8 mouse cellular contexts compared by ENCODE assay signal in the genomic region with DNA sequence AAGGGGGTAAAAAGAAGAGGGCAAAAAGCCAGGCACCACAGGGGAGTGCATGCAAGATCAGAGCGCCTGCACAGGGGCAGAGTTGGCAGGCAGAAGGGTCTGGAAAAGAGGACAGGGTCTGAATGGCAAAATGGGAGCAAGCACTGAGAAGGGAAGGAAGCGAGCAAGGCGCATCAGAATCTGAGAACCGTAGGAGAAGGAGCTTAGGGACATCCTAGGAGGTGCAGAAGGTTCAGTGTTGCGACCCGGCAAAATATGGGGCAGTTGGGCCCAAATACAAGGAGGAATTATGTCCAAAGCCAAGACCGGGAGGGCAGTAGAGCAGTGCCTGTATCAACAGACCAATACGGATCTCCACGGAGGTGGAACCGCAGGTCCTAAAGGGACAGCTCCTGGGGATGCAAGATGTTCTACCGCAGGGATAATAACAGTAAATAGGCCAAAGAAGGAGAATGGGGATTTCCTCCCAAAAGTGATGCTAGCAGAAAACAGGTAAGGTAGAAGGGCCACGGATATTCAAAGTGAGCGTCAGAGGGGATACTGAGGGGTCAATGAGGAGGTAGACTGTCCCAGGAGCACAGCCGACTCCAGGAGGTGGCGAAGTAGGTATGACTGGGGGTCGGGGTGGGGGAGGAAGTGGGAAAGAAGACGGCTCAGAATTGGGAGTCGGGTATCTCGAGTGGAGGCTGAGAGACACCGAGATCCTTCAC. TPM values are rescaled to one million over a fixed set of nuclear protein-coding genes. Genes with fewer than 3 reads are reported as not detected.
DNase-seq lines count a peak whose midpoint lies in the region; ATAC-seq lines count a peak whose summit lies in the region.

No protein-coding gene starts in this region.

- ATAC-seq in forebrain, embryonic 11.5 days (replicated peaks; ENCODE audit: low FRiP score) = no peak

- peak overlapping the region; percentile 84 for H3K4me2 ChIP-seq in forebrain, embryonic 11.5 days (ENCODE audit: low read depth, low read length, severe bottlenecking)

- no peaks in the 10 kb centered on the region for H3K36me3 ChIP-seq in forebrain, embryonic 11.5 days (ENCODE audit: control insufficient read depth, insufficient read depth, low read length)

- peaks cover 13% of the 10 kb centered on the region; the same call in 1 of the 2 replicates for H3K4me1 ChIP-seq in forebrain, embryonic 11.5 days (replicated peaks; ENCODE audit: control insufficient read depth, insufficient read depth, low read length)

- no peaks in the 10 kb centered on the region for H3K9me3 ChIP-seq in forebrain, embryonic 11.5 days (ENCODE audit: control insufficient read depth, low read length)

- peak overlapping the region; percentile 85 for H3K4me3 ChIP-seq in forebrain, embryonic 11.5 days (ENCODE audit: low read depth, low read length)

- peaks cover 4% of the 10 kb centered on the region; the same call in 1 of the 2 replicates for H3K27me3 ChIP-seq in forebrain, embryonic 11.5 days (ENCODE audit: control insufficient read depth, insufficient read depth, low read length)

- DNase-seq in adrenal gland, postnatal 10 days = peak; percentile 19
- no peak for DNase-seq in adrenal gland, postnatal 14 days
- peak; percentile 50 to 67 for DNase-seq in right cerebral cortex, postnatal 10 days (ENCODE audit: low spot score in 2 of 2)
- no peak for DNase-seq in right cerebral cortex, postnatal 25 days
- DNase-seq in forebrain, embryonic 11.5 days (ENCODE audit: low spot score) = peak; percentile 52
- DNase-seq in left cerebral cortex, postnatal 36 days (ENCODE audit: low spot score in 2 of 2) = peak; percentile 31 to 40
- peak; percentile 37 for DNase-seq in neural tube, embryonic 10.5 days (ENCODE audit: extremely low spot score, low spot score)
- DNase-seq in yolk sac, embryonic 10.5 days (ENCODE audit: low spot score) = no peak

- H3K27ac ChIP-seq in forebrain, embryonic 11.5 days (ENCODE audit: low read depth, low read length) = peak overlapping the region; percentile 100

- WGBS in forebrain, embryonic 11.5 days = under 1% methylated on average over 20 of the region's 20 CpGs

- intact Hi-C loops in left cerebral cortex, postnatal 36 days (cut with DNase I) = loop anchor here (2.0 to 10.0 kb wide), 4 partner anchors 41 to 299 kb away; partner anchors contain the start of gene Zc3h4

- H3K9ac ChIP-seq in forebrain, embryonic 11.5 days (ENCODE audit: low read length) = peak overlapping the region; percentile 99

RNA-seq across cellular contexts. Expression of gene Arhgap35, which starts 1.2 kb away (rescaled TPM):
- total RNA-seq in adrenal gland, postnatal 10 days (2021) = 10 to 100 TPM; 49.3 to 56.1 TPM
- total RNA-seq in adrenal gland, postnatal 14 days (2021) = 55.2 and 57.6 TPM in 2 replicates
- polyA plus RNA-seq in forebrain, embryonic 11.5 days (2014; fragmentation: Nextera tagmentation; extraction: Ambion mirVana) = 39.9 and 45.2 TPM in 2 replicates
- 100 to 1,000 TPM; 134 to 138 TPM for total RNA-seq in left cerebral cortex, postnatal 36 days (2021)

Comparison
In these comparisons a context has a peak if more than half of its experiments do, and no peak if none do; other contexts are left out.
1. DNase-seq: peak in adrenal gland, postnatal 10 days (single experiment), right cerebral cortex, postnatal 10 days (2 of 2), forebrain, embryonic 11.5 days (single experiment), left cerebral cortex, postnatal 36 days (2 of 2) and neural tube, embryonic 10.5 days (single experiment); none in adrenal gland, postnatal 14 days (single experiment), right cerebral cortex, postnatal 25 days (single experiment) and yolk sac, embryonic 10.5 days (single experiment).